Mouse (Mus musculus) limb, embryonic 14.5 days (tissue): ENCODE data around the gene Krt15. TPM values are rescaled to one million over a fixed set of nuclear protein-coding genes. Genes with fewer than 3 reads are reported as not detected.

Experiments
- ATAC-seq: fragments of 200-750 bp; cut with Nextera tagmentation; 2 replicates; pipeline ENCODE4 v1.8.0; 2017; ENCODE audit warnings: low read depth, moderate number of reproducible peaks, moderate TSS enrichment; ENCODE audit not compliant: low FRiP score
- DNase-seq: peaks from one replicate; pipeline ENCODE4 v3.0.0-alpha.2; 2015; ENCODE audit warnings: low spot score
- H3K27ac ChIP-seq: fragments of 300-500 bp; sonication (generic); replicated peaks from 2 replicates; pipeline ENCODE4 v1.5.1; 2014; ENCODE audit warnings: low read depth, mild to moderate bottlenecking, low read length, moderate library complexity, mixed read lengths
- H3K27me3 ChIP-seq: fragments of 300-500 bp; sonication (generic); 2 replicates; pipeline ENCODE4 v1.6.1; 2014; ENCODE audit warnings: low read length, mixed read lengths; ENCODE audit not compliant: control insufficient read depth, insufficient read depth
- H3K36me3 ChIP-seq: fragments of 300-500 bp; sonication (generic); 2 replicates; pipeline ENCODE4 v1.6.1; 2014; ENCODE audit warnings: mild to moderate bottlenecking, low read length, moderate library complexity, mixed read lengths; ENCODE audit not compliant: control insufficient read depth, insufficient read depth
- H3K4me1 ChIP-seq: fragments of 300-500 bp; sonication (generic); 2 replicates; pipeline ENCODE4 v1.6.1; 2014; ENCODE audit warnings: antibody characterized with exemption, low read length, mixed read lengths; ENCODE audit not compliant: control insufficient read depth, insufficient read depth
- H3K4me2 ChIP-seq: fragments of 300-500 bp; sonication (generic); replicated peaks from 2 replicates; pipeline ENCODE4 v1.6.1; 2014; ENCODE audit warnings: low read depth, mild to moderate bottlenecking, low read length, moderate library complexity; ENCODE audit not compliant: severe bottlenecking
- H3K4me3 ChIP-seq: fragments of 300-500 bp; sonication (generic); replicated peaks from 2 replicates; pipeline ENCODE4 v1.5.1; 2014; ENCODE audit warnings: low read length
- H3K9ac ChIP-seq: fragments of 300-500 bp; sonication (generic); 2 replicates; pipeline ENCODE4 v1.6.1; 2014; ENCODE audit warnings: mild to moderate bottlenecking, low read depth, low read length, moderate library complexity; ENCODE audit not compliant: severe bottlenecking
- H3K9me3 ChIP-seq: fragments of 300-500 bp; sonication (generic); 2 replicates; pipeline ENCODE4 v1.6.1; 2016; ENCODE audit warnings: low read length; ENCODE audit not compliant: control insufficient read depth
- POLR2A ChIP-seq: fragments of 200-500 bp; IDR thresholded peaks from 2 replicates; pipeline ENCODE4 v1.8.0; 2012; ENCODE audit warnings: inconsistent platforms, mild to moderate bottlenecking, moderate library complexity, borderline replicate concordance; ENCODE audit not compliant: insufficient read depth, insufficient read length; ENCODE audit errors: extremely low read depth
- WGBS: fragments of 180-500 bp; shearing (Covaris S2); extraction: QIAGEN DNeasy Blood & Tissue Kit; methylation state at CpG from one replicate; pipeline ENCODE4 v1.1.7; 2014; 5-methylcytosine and 5-hydroxymethylcytosine counted together
- polyA plus RNA-seq, 2 experiments: library from polyadenylated mRNA; depleted of rRNA in 1 of 2; stranded (reverse) in 1 of 2; unstranded in 1 of 2; fragments of >200 nt; fragmentation: Nextera tagmentation in 1 of 2; extraction: Ambion mirVana in 1 of 2; gene quantifications; 2 replicates each; pipeline versions ENCODE4 v1.2.1 to v1.2.3; 2012 to 2014

Gene Krt15
- polyA plus RNA-seq, 2 experiments, result 205 to 213 TPM

DNA sequence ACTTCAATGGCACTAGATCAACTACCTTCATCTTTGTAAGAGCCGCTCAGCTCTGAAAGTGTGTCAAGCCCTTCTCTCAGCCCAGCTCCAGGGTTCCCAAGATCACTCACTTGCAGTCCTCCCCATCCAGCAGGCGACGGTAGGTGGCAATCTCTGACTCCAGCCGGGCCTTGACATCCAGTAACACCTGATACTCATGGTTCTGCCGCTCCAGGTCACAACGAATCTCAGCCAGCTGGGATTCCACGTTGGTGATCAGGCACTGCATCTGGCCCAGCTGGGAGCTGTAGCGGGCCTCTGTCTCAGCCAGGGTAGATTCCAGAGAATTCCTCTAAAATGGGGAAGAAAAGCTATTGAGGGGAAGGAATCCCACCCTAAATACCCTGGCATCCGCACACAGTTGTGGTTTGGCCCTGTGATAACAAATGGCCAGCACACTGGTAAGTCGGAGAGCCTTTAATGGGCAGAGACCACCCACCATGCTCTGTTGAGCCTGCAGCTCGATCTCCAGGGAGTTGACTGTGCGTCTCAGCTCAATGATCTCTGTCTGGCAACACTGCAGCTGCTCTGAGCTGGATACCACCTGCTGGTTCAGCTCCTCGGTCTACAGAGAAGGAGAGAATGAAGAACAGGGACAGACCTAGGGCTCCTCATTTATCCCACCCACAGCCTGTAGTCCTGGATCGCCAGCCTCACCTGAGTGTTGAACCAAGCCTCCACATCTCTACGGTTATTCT lies 32.9 kb downstream of the Krt15 start:
- no peak overlapping the region for H3K9ac ChIP-seq
- no peak overlapping the region for H3K4me2 ChIP-seq
- peak; percentile 9 for DNase-seq
- H3K4me3 ChIP-seq, result no peak overlapping the region
- no peaks in the 10 kb centered on the region for H3K4me1 ChIP-seq
- H3K27ac ChIP-seq, result no peak overlapping the region
- no peaks in the 10 kb centered on the region for H3K9me3 ChIP-seq
- no peak for TF ChIP-seq POLR2A
- no peaks in the 10 kb centered on the region for H3K27me3 ChIP-seq
- no peak for ATAC-seq
- 58% methylated on average over 15 of the region's 15 CpGs for WGBS
- H3K36me3 ChIP-seq, result no peaks in the 10 kb centered on the region

DNA sequence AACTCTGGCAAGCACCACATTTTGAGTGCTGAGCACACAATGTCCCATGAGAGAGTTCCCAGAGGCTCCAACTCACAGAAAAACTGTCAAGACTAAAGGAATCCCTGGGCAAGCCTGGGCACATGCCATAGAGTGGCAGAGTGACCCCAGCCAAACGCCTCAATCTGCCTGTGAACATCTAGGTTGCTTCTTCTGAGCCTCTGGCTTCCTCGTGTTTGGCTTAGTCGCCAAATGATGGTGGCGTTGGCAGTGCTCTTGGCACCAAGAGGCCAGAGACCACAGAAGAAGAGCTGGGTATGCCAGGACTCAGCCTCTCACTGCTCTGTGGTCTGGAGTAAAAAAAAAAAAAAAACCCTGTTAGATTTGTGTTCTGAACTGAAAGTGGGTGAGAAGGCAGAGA lies 35.3 kb downstream of the Krt15 start:
- whole genome bisulfite sequencing, result 80% methylated on average over 4 of the region's 4 CpGs
- TF ChIP-seq POLR2A, result no peak
- DNase-seq (no peak), ATAC-seq (no peak)
- no peak overlapping the region for H3K4me2 ChIP-seq
- no peak overlapping the region for H3K9ac ChIP-seq
- H3K36me3 ChIP-seq, result no peaks in the 10 kb centered on the region
- H3K4me1 ChIP-seq, result 0 out of 2 replicates have a peak, but pooled peaks cover 3% of the 10 kb centered on the region
- no peak overlapping the region for H3K27ac ChIP-seq
- H3K4me3 ChIP-seq, result no peak overlapping the region
- H3K9me3 ChIP-seq, result no peaks in the 10 kb centered on the region
- no peaks in the 10 kb centered on the region for H3K27me3 ChIP-seq

DNA sequence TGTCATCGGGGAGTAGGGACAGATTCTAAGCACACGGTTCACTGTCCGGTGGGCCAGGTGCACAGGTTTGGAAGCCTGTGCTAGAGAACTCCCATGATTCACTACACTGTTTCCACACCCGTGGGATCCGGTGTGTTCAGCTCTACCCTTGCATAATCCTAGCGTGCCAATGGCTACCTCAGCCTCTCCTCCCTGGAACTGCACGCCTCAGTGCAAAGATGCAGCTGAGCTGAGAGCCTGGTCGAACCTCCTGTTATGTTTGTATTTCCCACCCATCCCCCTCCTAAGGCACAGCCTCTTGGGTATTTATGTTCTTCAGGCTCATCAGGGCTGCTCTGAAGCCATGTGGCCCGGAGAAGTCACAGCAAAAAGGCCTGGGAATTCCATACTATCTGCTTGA lies 37.9 kb downstream of the Krt15 start:
- H3K4me1 ChIP-seq, result 0 out of 2 replicates have a peak, but pooled peaks cover 3% of the 10 kb centered on the region
- H3K9me3 ChIP-seq, result no peaks in the 10 kb centered on the region
- H3K36me3 ChIP-seq, result no peaks in the 10 kb centered on the region
- ATAC-seq, result no peak
- WGBS, result 77% methylated on average over 9 of the region's 9 CpGs
- H3K27me3 ChIP-seq, result no peaks in the 10 kb centered on the region
- no peak overlapping the region for H3K4me3 ChIP-seq
- no peak for DNase-seq
- H3K4me2 ChIP-seq, result no peak overlapping the region
- H3K9ac ChIP-seq, result no peak overlapping the region
- no peak overlapping the region for H3K27ac ChIP-seq
- no peak for TF ChIP-seq POLR2A

DNA sequence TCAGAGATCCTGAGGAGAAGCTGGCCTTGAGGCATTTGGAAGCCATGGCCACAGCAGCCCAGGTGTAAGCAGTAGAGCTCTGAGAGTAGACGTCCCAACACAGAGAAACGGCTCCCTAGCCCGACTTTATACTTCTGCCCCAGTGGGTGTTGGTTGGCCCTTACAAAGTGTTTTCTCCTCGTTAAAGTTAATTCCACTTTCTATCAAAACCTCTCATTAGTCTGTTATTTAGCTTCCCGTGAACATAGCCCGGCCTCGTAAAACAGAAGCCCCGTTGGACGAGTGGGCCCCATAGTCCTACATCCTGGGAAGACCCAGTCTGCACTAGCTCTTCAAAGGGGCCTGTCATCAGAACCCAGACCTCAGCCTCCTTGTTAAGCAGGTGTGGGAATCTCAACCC lies 39.6 kb downstream of the Krt15 start, which contains the start of gene Krt35:
Gene Krt35, minus strand, starts transcription at position 101 of the 400 bp plus-strand sequence.
- no peak within 1 kb of the TSS for H3K9ac ChIP-seq
- no peaks in the 10 kb centered on the region for H3K27me3 ChIP-seq
- no peaks in the 10 kb centered on the region for H3K36me3 ChIP-seq
- no peak for TF ChIP-seq POLR2A
- no peaks in the 10 kb centered on the region for H3K9me3 ChIP-seq
- DNase-seq, result no peak
- 0 out of 2 replicates have a peak, but pooled peaks cover 3% of the 10 kb centered on the region for H3K4me1 ChIP-seq
- no peak within 1 kb of the TSS for H3K4me3 ChIP-seq
- no peak for ATAC-seq
- no peak within 1 kb of the TSS for H3K4me2 ChIP-seq
- 21% methylated on average over 9 of the region's 9 CpGs for WGBS
- no peak within 1 kb of the TSS for H3K27ac ChIP-seq

DNA sequence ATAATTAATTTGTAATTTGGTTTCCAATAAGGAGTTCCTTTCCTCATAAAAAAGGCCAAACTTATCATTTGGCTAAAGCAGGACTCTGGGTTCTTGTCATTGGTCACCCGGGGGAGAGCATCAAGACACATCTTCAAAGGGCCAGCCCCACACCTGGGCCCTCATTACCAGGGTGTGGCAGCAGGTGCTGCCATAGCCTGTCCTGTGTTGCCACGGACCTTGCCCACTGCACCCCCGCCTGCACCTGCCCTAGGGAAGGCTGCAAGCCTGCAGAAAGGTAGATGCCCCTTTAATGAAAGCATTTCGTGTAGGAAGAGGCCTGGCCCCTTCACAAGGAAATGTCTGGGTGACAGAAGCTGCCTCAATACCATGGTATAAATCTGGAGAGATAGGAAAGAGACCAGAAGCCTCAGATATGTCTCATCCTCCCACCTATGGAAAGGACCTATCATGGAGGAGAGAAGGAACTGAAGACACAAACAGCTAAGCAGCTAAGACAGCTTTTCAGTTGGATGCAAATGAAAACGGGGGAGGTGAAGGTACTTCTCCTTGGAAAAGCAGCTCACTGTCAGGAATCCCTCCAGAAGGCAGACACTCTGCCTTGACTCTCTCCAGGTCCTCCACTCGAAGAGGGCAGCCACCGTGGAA lies 47.2 kb downstream of the Krt15 start:
- DNase-seq, result no peak
- TF ChIP-seq POLR2A, result no peak
- Histone ChIP-seq H3K4me2 (no peak overlapping the region), H3K36me3 (no peaks in the 10 kb centered on the region), H3K4me1 (no peaks in the 10 kb centered on the region), H3K27me3 (no peaks in the 10 kb centered on the region), H3K27ac (no peak overlapping the region), H3K9me3 (no peaks in the 10 kb centered on the region), H3K4me3 (no peak overlapping the region), H3K9ac (no peak overlapping the region)
- WGBS, result 58% methylated on average over 7 of the region's 7 CpGs
- no peak for ATAC-seq
